Mouse (Mus musculus) kidney, adult 2 months (tissue): Measurements from ENCODE around the gene Erc2.

Experiments
- CTCF ChIP-seq: fragments of 200-500 bp; conservative IDR thresholded peaks from 2 replicates; pipeline ENCODE4 v1.5.1; 2011; ENCODE audit warnings: low read depth, mild to moderate bottlenecking, control low read depth, low read length, moderate library complexity, mixed read lengths; ENCODE audit not compliant: insufficient read depth, insufficient read length
- POLR2A ChIP-seq: fragments of 200-500 bp; IDR thresholded peaks from one replicate; pipeline ENCODE4 v1.6.1; 2011; ENCODE audit warnings: low read depth, low read length, control low read depth

- TF ChIP-seq POLR2A (no peak), CTCF (no peak)
Measured at GRCm38 (mm10) chr14:28181070-28181825, 559.0 kb downstream of the Erc2 start.
